Mouse (Mus musculus) thymus, postnatal 25 days (tissue): Measurements from ENCODE around the gene Ptprn2.

Experiments
- DNase-seq: peaks from one replicate; pipeline ENCODE4 v3.0.0; 2022

Ptprn2 gene

GRCm38 (mm10) chr12:116916776-116917175 lies 431.3 kb downstream of the Ptprn2 start:
- DNase-seq = no peak

GRCm38 (mm10) chr12:116919185-116919584 lies 433.7 kb downstream of the Ptprn2 start:
- no peak for DNase-seq

GRCm38 (mm10) chr12:116919691-116920526 lies 434.4 kb downstream of the Ptprn2 start:
- DNase-seq = no peak

- no peak for DNase-seq
These were observed 441.6 kb downstream of the Ptprn2 start for GRCm38 (mm10) chr12:116927115-116927514.

GRCm38 (mm10) chr12:116927516-116927915 lies 442.0 kb downstream of the Ptprn2 start:
- DNase-seq = no peak

GRCm38 (mm10) chr12:116938158-116938854 lies 452.8 kb downstream of the Ptprn2 start:
- no peak for DNase-seq

- no peak for DNase-seq
These were observed 458.4 kb downstream of the Ptprn2 start for GRCm38 (mm10) chr12:116943883-116944282.

GRCm38 (mm10) chr12:116948151-116948928 lies 462.8 kb downstream of the Ptprn2 start:
- no peak for DNase-seq

GRCm38 (mm10) chr12:116949726-116950125 lies 464.2 kb downstream of the Ptprn2 start:
- no peak for DNase-seq

- no peak for DNase-seq
These were observed 467.1 kb downstream of the Ptprn2 start for GRCm38 (mm10) chr12:116952452-116953205.

- DNase-seq = no peak
These were observed 473.6 kb downstream of the Ptprn2 start for GRCm38 (mm10) chr12:116959164-116959563.

- no peak for DNase-seq
These were observed 478.4 kb downstream of the Ptprn2 start for GRCm38 (mm10) chr12:116963906-116964305.

- no peak for DNase-seq
These were observed 482.9 kb downstream of the Ptprn2 start for GRCm38 (mm10) chr12:116968215-116968939.

- no peak for DNase-seq
These were observed 490.0 kb downstream of the Ptprn2 start for GRCm38 (mm10) chr12:116975547-116975946.

- no peak for DNase-seq
These were observed 491.5 kb downstream of the Ptprn2 start for GRCm38 (mm10) chr12:116976981-116977380.

GRCm38 (mm10) chr12:116978201-116978600 lies 492.7 kb downstream of the Ptprn2 start:
- peak; percentile 12 for DNase-seq

GRCm38 (mm10) chr12:116981315-116981714 lies 495.8 kb downstream of the Ptprn2 start:
- DNase-seq = no peak

GRCm38 (mm10) chr12:116989144-116989543 lies 503.6 kb downstream of the Ptprn2 start:
- DNase-seq = no peak

- DNase-seq = no peak
These were observed 516.1 kb downstream of the Ptprn2 start for GRCm38 (mm10) chr12:117001546-117002148.

- DNase-seq = no peak
These were observed 531.5 kb downstream of the Ptprn2 start for GRCm38 (mm10) chr12:117016753-117017595.
